Mouse (Mus musculus) limb, embryonic 15.5 days (tissue): ENCODE measurements around the gene Map1lc3b. TPM values are rescaled to one million over a fixed set of nuclear protein-coding genes. Genes with fewer than 3 reads are reported as not detected.

Experiments used
- ATAC-seq: fragments of 200-750 bp; cut with Nextera tagmentation; 2 replicates; pipeline ENCODE4 v1.8.0; 2017; ENCODE audit warnings: low read depth, moderate TSS enrichment; ENCODE audit not compliant: insufficient number of reproducible peaks, low FRiP score, low TSS enrichment
- H3K27ac ChIP-seq: fragments of 300-500 bp; sonication (generic); 2 replicates; pipeline ENCODE4 v1.5.1; 2015; ENCODE audit warnings: moderate library complexity, mild to moderate bottlenecking, inconsistent platforms
- H3K27me3 ChIP-seq: fragments of 300-500 bp; sonication (generic); 2 replicates; pipeline ENCODE4 v1.6.1; 2015; ENCODE audit warnings: inconsistent platforms
- H3K36me3 ChIP-seq: fragments of 300-500 bp; sonication (generic); 2 replicates; pipeline ENCODE4 v1.6.1; 2015; ENCODE audit warnings: inconsistent platforms
- H3K4me1 ChIP-seq: fragments of 300-500 bp; sonication (generic); 2 replicates; pipeline ENCODE4 v1.6.1; 2015; ENCODE audit warnings: inconsistent platforms
- H3K4me2 ChIP-seq: fragments of 300-500 bp; sonication (generic); 2 replicates; pipeline ENCODE4 v1.6.1; 2015; ENCODE audit warnings: mild to moderate bottlenecking, inconsistent platforms
- H3K4me3 ChIP-seq: fragments of 300-500 bp; sonication (generic); 2 replicates; pipeline ENCODE4 v1.5.1; 2015; ENCODE audit warnings: mild to moderate bottlenecking, inconsistent platforms
- H3K9ac ChIP-seq: fragments of 300-500 bp; sonication (generic); 2 replicates; pipeline ENCODE4 v1.6.1; 2015; ENCODE audit warnings: inconsistent platforms
- H3K9me3 ChIP-seq: fragments of 300-500 bp; sonication (generic); 2 replicates; pipeline ENCODE4 v1.6.1; 2016; ENCODE audit warnings: inconsistent platforms
- WGBS: fragments of 180-500 bp; shearing (Covaris S2); methylation state at CpG from one replicate; pipeline ENCODE4 v1.1.7; 2015; 5-methylcytosine and 5-hydroxymethylcytosine counted together
- polyA plus RNA-seq: library from polyadenylated mRNA; unstranded; fragments of >200 nt; fragmentation: Nextera tagmentation; extraction: Ambion mirVana; gene quantifications from 2 replicates; pipeline ENCODE4 v1.2.1, GENCODE M21; 2015

Map1lc3b gene
- polyA plus RNA-seq, 1 experiment from 2014 or later, result 182 TPM

GRCm38 (mm10) chr8:121577751-121578675 lies 12.1 kb upstream of the Map1lc3b start:
- Histone ChIP-seq H3K4me2 (peak overlapping the region; percentile 66), H3K4me3 (peak overlapping the region; percentile 86), H3K27ac (peak overlapping the region; percentile 76), H3K9ac (peak overlapping the region; percentile 79), H3K36me3 (no peaks in the 10 kb centered on the region), H3K9me3 (no peaks in the 10 kb centered on the region), H3K4me1 (peaks cover 43% of the 10 kb centered on the region), H3K27me3 (no peaks in the 10 kb centered on the region)
- 2% methylated on average over 38 of the region's 44 CpGs for WGBS
- ATAC-seq, result peak; percentile 57; the same call in 1 of the 2 replicates

DNA sequence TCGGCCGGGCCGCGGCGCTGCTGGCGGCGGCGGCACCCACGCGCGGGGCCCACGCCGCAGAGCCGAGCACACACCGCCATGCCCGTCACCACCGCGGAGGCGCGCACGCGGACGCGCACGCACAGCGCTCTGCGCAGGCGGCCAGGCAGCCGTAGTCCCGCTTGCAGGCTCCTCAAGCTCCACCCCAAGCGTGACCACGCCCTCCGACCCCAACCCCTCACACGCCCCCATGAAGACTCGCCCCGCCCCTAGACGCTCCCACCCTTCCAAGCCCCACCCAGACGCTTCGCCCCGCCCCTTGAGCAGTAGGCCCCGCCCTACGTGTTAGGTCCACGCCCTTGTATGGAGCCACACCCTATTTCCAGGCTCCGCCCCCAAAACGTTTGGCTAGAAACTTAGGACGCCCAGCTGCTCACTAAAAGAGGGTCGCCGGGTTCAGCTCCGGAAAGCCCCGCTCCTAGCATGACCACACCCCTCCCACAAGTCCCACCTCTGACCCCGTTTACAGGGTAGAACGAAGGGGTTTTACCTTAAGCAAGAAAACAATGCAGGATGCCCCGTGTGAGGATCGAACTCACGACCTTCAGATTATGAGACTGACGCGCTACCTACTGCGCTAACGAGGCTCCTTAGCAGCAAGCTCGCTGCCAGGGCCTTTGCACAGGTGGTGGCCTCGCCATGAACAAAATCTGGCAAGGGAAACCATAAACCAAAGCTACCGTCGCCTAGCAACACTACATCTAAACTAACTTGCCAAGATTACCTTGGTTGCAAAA lies 11.3 kb upstream of the Map1lc3b start, which contains the start of gene Fbxo31:
Gene Fbxo31 (minus strand): TSS at position 131 of the 776 bp plus-strand sequence.
- H3K4me1 ChIP-seq, result peaks cover 39% of the 10 kb centered on the region
- peak within 1 kb of the TSS; percentile 79 for H3K9ac ChIP-seq
- WGBS, result under 1% methylated on average over 60 of the region's 63 CpGs
- peak; percentile 90 for ATAC-seq
- H3K9me3 ChIP-seq, result no peaks in the 10 kb centered on the region
- peak within 1 kb of the TSS; percentile 76 for H3K27ac ChIP-seq
- no peaks in the 10 kb centered on the region for H3K27me3 ChIP-seq
- H3K36me3 ChIP-seq, result no peaks in the 10 kb centered on the region
- H3K4me3 ChIP-seq, result peak within 1 kb of the TSS; percentile 86
- peak within 1 kb of the TSS; percentile 66 for H3K4me2 ChIP-seq

GRCm38 (mm10) chr8:121580465-121580864 lies 9.7 kb upstream of the Map1lc3b start:
- no peak overlapping the region for H3K27ac ChIP-seq
- H3K36me3 ChIP-seq, result no peaks in the 10 kb centered on the region
- no peaks in the 10 kb centered on the region for H3K27me3 ChIP-seq
- H3K4me1 ChIP-seq, result peaks cover 32% of the 10 kb centered on the region
- 19% methylated on average over 9 of the region's 9 CpGs for WGBS
- no peaks in the 10 kb centered on the region for H3K9me3 ChIP-seq
- no peak for ATAC-seq
- H3K4me3 ChIP-seq, result no peak overlapping the region
- H3K9ac ChIP-seq, result no peak overlapping the region
- H3K4me2 ChIP-seq, result no peak overlapping the region

GRCm38 (mm10) chr8:121583653-121584052 lies 6.5 kb upstream of the Map1lc3b start:
- WGBS, result 40% methylated on average over 8 of the region's 8 CpGs
- Histone ChIP-seq H3K27me3 (no peaks in the 10 kb centered on the region), H3K9me3 (no peaks in the 10 kb centered on the region), H3K4me3 (no peak overlapping the region), H3K4me2 (no peak overlapping the region), H3K9ac (no peak overlapping the region), H3K4me1 (peaks cover 11% of the 10 kb centered on the region; the same call in 1 of the 2 replicates), H3K27ac (no peak overlapping the region), H3K36me3 (no peaks in the 10 kb centered on the region)
- no peak for ATAC-seq

- no peak overlapping the region for H3K9ac ChIP-seq
- H3K27ac ChIP-seq, result no peak overlapping the region
- no peaks in the 10 kb centered on the region for H3K9me3 ChIP-seq
- H3K4me3 ChIP-seq, result peak overlapping the region; percentile 72
- H3K36me3 ChIP-seq, result no peaks in the 10 kb centered on the region
- H3K27me3 ChIP-seq, result no peaks in the 10 kb centered on the region
- H3K4me2 ChIP-seq, result peak overlapping the region; percentile 69
- peaks cover 7% of the 10 kb centered on the region; the same call in 1 of the 2 replicates for H3K4me1 ChIP-seq
- no peak for ATAC-seq
- WGBS, result 46% methylated on average over 13 of the region's 13 CpGs
These were observed 5.4 kb upstream of the Map1lc3b start for GRCm38 (mm10) chr8:121584730-121585129.

GRCm38 (mm10) chr8:121585159-121585825 lies 4.9 kb upstream of the Map1lc3b start:
- no peaks in the 10 kb centered on the region for H3K27me3 ChIP-seq
- H3K4me3 ChIP-seq, result peak overlapping the region; percentile 72
- H3K4me2 ChIP-seq, result peak overlapping the region; percentile 69
- H3K9ac ChIP-seq, result peak overlapping the region; percentile 51; the same call in 1 of the 2 replicates
- peak; percentile 95 for ATAC-seq
- 1% methylated on average over 47 of the region's 47 CpGs for WGBS
- H3K27ac ChIP-seq, result peak overlapping the region; percentile 55; the same call in 1 of the 2 replicates
- H3K36me3 ChIP-seq, result no peaks in the 10 kb centered on the region
- H3K4me1 ChIP-seq, result peaks cover 10% of the 10 kb centered on the region; the same call in 1 of the 2 replicates
- no peaks in the 10 kb centered on the region for H3K9me3 ChIP-seq

GRCm38 (mm10) chr8:121588750-121589149 lies 1.4 kb upstream of the Map1lc3b start:
- Histone ChIP-seq H3K9me3 (no peaks in the 10 kb centered on the region), H3K4me3 (no peak overlapping the region), H3K4me1 (peaks cover 29% of the 10 kb centered on the region), H3K9ac (no peak overlapping the region), H3K27me3 (no peaks in the 10 kb centered on the region), H3K36me3 (peaks cover 5% of the 10 kb centered on the region; the same call in 1 of the 2 replicates), H3K4me2 (no peak overlapping the region), H3K27ac (no peak overlapping the region)
- 90% methylated on average over 4 of the region's 4 CpGs for WGBS
- ATAC-seq, result no peak

- Histone ChIP-seq H3K27ac (no peak overlapping the region), H3K4me1 (peaks cover 29% of the 10 kb centered on the region), H3K9me3 (no peaks in the 10 kb centered on the region), H3K27me3 (no peaks in the 10 kb centered on the region), H3K4me2 (no peak overlapping the region; the same call in 1 of the 2 replicates), H3K4me3 (no peak overlapping the region), H3K36me3 (peaks cover 10% of the 10 kb centered on the region), H3K9ac (no peak overlapping the region)
- ATAC-seq, result no peak
- WGBS, result 42% methylated on average over 2 of the region's 2 CpGs
These were observed 895 bp upstream of the Map1lc3b start for GRCm38 (mm10) chr8:121589205-121589726.

DNA sequence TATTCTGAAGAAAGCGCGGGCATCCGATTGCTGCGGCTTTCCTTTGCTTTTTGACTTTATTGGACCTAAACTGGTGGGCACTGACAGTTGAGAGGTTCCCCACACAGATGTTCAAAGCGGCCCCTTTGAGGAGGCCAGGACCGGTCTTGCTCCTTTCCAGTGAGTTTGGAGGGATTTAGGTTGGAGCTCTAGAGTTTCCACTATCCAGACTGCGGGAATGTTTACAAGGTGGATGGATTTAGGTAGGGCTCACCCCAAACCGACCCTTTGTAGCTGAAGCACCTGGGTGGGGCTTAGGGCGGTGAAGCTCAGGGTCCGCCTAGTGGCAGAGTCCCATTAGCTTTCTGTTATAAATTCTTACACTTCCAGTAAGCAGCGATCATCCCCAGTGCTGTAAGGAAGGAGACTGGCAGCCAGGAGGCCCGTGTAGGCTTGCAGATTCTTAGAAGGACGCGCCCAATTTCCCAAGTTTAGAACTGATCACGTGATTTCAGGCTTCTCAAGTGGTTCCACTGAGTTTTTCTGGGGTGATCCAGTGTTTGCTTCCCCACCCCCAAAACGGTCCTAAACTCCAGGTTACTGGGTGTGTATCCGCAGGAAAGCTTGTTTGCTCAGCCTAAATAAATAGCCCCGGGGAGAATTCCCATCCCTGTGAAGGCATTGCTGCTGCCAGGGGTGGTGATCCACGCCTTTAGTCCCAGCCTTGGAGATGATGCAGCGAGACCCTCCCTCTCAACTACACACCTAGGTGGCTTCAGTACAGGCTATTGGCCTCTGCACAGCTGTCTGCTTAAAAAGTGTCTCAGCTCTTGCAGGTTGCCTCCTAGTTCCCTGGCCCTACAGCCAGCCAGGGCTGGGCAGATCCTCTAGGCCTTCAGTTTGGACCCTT lies 1.3 kb downstream of the Map1lc3b start:
- Histone ChIP-seq H3K36me3 (peaks cover 29% of the 10 kb centered on the region), H3K27ac (peak overlapping the region; percentile 80), H3K4me3 (peak overlapping the region; percentile 90), H3K9ac (peak overlapping the region; percentile 83), H3K9me3 (no peaks in the 10 kb centered on the region), H3K27me3 (no peaks in the 10 kb centered on the region), H3K4me2 (peak overlapping the region; percentile 86), H3K4me1 (peaks cover 24% of the 10 kb centered on the region)
- 14% methylated on average over 20 of the region's 20 CpGs for whole genome bisulfite sequencing
- no peak for ATAC-seq

GRCm38 (mm10) chr8:121593293-121593692 lies 3.1 kb downstream of the Map1lc3b start:
- H3K9ac ChIP-seq, result no peak overlapping the region
- peaks cover 45% of the 10 kb centered on the region for H3K36me3 ChIP-seq
- no peaks in the 10 kb centered on the region for H3K9me3 ChIP-seq
- no peak for ATAC-seq
- H3K27me3 ChIP-seq, result no peaks in the 10 kb centered on the region
- peaks cover 24% of the 10 kb centered on the region for H3K4me1 ChIP-seq
- H3K4me3 ChIP-seq, result no peak overlapping the region
- 89% methylated on average over 5 of the region's 5 CpGs for WGBS
- H3K4me2 ChIP-seq, result no peak overlapping the region
- no peak overlapping the region for H3K27ac ChIP-seq
